Mouse (Mus musculus) lung, embryonic 14.5 days (tissue): ENCODE measurements at regions not wholly inside any gene's neighbourhood (a gene's known extent, or its start where the extent isn't known, plus 50 kb on each side); places are given as distances from the start of the nearest gene placed in this dataset.

ENCODE experiments used
- ATAC-seq: fragments of 200-750 bp; cut with Nextera tagmentation; 2 replicates; pipeline ENCODE4 v1.8.0; 2017; ENCODE audit warnings: mild to moderate bottlenecking, moderate TSS enrichment, moderate library complexity; ENCODE audit not compliant: insufficient read depth
- DNase-seq: peaks from one replicate; pipeline ENCODE4 v3.0.0-alpha.2; 2015
- H3K27ac ChIP-seq: fragments of 300-500 bp; sonication (generic); 2 replicates; pipeline ENCODE4 v1.5.1; 2014; ENCODE audit warnings: low read depth, mild to moderate bottlenecking, moderate library complexity
- H3K27me3 ChIP-seq: fragments of 300-500 bp; sonication (generic); 2 replicates; pipeline ENCODE4 v1.6.1; 2014; ENCODE audit warnings: low read length, control low read depth; ENCODE audit not compliant: insufficient read depth
- H3K36me3 ChIP-seq: fragments of 300-500 bp; sonication (generic); 2 replicates; pipeline ENCODE4 v1.6.1; 2014; ENCODE audit warnings: control low read depth; ENCODE audit not compliant: insufficient read depth
- H3K4me1 ChIP-seq: fragments of 300-500 bp; sonication (generic); 2 replicates; pipeline ENCODE4 v1.6.1; 2014; ENCODE audit warnings: antibody characterized with exemption, control low read depth; ENCODE audit not compliant: insufficient read depth
- H3K4me2 ChIP-seq: fragments of 300-500 bp; sonication (generic); 2 replicates; pipeline ENCODE4 v1.6.1; 2014; ENCODE audit warnings: mild to moderate bottlenecking
- H3K4me3 ChIP-seq: fragments of 300-500 bp; sonication (generic); 2 replicates; pipeline ENCODE4 v1.5.1; 2014; ENCODE audit warnings: low read depth, low read length
- H3K9ac ChIP-seq: fragments of 300-500 bp; sonication (generic); 2 replicates; pipeline ENCODE4 v1.6.1; 2014
- H3K9me3 ChIP-seq: fragments of 300-500 bp; sonication (generic); 2 replicates; pipeline ENCODE4 v1.6.1; 2016; ENCODE audit warnings: low read depth, low read length, control low read depth
- CTCF ChIP-seq: IDR thresholded peaks from 2 replicates; pipeline ENCODE4 v1.5.1; 2016; ENCODE audit warnings: antibody characterized with exemption, low read depth
- WGBS: fragments of 180-500 bp; shearing (Covaris S2); extraction: QIAGEN DNeasy Blood & Tissue Kit; methylation state at CpG from one replicate; pipeline ENCODE4 v1.1.7; 2014; 5-methylcytosine and 5-hydroxymethylcytosine counted together

DNA sequence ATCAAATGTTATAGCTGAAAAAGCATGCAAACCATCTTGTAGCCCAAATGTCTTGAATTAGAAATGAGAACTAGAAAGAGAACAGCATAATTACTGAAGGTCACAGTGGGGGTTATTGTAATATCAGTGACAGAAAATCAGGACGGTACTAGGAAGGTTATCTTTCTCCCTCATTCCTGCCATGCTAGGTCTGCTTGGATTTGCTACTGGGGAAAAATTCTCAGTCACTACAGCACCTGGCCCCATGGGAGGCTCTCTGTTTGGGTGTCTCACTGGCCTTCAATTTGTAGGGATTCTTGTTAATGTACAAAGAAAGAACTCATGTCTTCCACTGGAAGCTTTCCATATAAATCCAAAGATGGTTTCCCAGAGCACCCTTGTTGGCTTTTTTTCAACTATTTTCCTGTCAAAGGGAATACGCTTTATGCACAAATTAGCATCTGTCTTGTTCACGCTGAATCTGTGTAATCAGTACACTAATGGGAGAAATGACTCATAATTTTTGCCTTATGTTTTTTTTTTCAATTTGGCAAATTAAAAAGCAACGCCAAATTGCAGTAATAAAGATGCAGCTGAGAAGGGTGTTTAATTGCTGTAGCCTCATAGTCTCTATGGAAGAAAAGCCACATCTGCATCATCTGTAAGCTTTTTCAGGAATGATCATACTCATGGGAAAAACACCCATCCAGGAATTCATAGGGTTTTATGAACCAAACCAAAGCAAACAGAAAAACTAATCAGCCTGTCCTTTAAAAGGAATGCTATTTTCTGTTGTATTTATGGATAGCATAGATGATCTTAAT is 290.2 kb upstream of the Arhgef26 start:
- no peak overlapping the region for H3K9ac ChIP-seq
- no peak for TF ChIP-seq CTCF
- H3K4me3 ChIP-seq, result no peak overlapping the region
- H3K27me3 ChIP-seq, result no peaks in the 10 kb centered on the region
- ATAC-seq (no peak), DNase-seq (no peak)
- H3K4me1 ChIP-seq, result no peaks in the 10 kb centered on the region
- H3K9me3 ChIP-seq, result no peaks in the 10 kb centered on the region
- H3K4me2 ChIP-seq, result no peak overlapping the region
- 84% methylated on average over 4 of the region's 4 CpGs for WGBS
- no peaks in the 10 kb centered on the region for H3K36me3 ChIP-seq
- H3K27ac ChIP-seq, result no peak overlapping the region

DNA sequence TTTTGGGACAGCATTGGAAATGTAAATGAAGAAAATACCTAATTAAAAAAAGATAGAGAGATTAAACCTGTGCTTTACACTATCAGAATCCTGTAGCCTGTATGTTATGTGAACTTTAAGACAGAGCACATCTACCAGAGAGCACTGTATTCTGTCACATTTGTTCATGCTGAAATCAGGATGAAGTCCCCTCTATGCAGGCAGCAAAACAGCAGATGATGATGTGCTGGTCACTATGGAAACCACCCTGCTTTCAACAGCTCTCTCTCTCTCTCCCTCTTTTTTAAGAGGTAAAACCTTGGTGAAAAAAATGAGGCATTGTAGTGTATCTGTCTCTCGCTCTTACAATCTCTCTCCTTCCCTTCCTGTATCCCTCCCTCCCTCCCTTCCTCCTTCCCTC is 283.9 kb upstream of the Arhgef26 start:
- no peak overlapping the region for H3K4me2 ChIP-seq
- TF ChIP-seq CTCF, result no peak
- no peak overlapping the region for H3K27ac ChIP-seq
- no peak overlapping the region for H3K4me3 ChIP-seq
- H3K9me3 ChIP-seq, result no peaks in the 10 kb centered on the region
- no peak overlapping the region for H3K9ac ChIP-seq
- ATAC-seq (no peak), DNase-seq (no peak)
- no peaks in the 10 kb centered on the region for H3K4me1 ChIP-seq
- H3K27me3 ChIP-seq, result no peaks in the 10 kb centered on the region
- WGBS, result 54% methylated on average over 1 of the region's 1 CpGs
- no peaks in the 10 kb centered on the region for H3K36me3 ChIP-seq

DNA sequence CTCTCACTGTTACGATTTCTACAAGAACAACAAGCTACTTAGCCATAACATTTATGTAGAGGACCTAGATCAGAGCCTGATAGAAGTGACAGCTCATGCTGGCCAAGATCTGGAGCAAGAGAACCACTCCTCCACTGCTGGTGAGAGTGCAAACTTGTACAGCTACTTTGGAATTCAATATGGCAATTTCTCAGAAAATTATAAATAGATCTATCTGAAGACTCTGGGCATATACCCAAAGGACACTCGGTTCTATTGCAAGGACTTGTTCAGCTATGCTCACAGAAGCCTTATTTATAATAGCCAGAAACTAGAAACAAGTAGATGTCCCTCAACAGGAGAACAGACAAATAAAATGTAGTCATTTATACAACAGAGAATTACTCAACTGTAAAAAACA is 259.6 kb upstream of the Arhgef26 start:
- no peaks in the 10 kb centered on the region for H3K36me3 ChIP-seq
- H3K4me1 ChIP-seq, result no peaks in the 10 kb centered on the region
- H3K27ac ChIP-seq, result no peak overlapping the region
- H3K9me3 ChIP-seq, result no peaks in the 10 kb centered on the region
- DNase-seq (no peak), ATAC-seq (no peak)
- H3K4me2 ChIP-seq, result no peak overlapping the region
- H3K27me3 ChIP-seq, result no peaks in the 10 kb centered on the region
- no peak for TF ChIP-seq CTCF
- no peak overlapping the region for H3K4me3 ChIP-seq
- WGBS, result 56% methylated on average over 2 of the region's 2 CpGs
- H3K9ac ChIP-seq, result no peak overlapping the region

DNA sequence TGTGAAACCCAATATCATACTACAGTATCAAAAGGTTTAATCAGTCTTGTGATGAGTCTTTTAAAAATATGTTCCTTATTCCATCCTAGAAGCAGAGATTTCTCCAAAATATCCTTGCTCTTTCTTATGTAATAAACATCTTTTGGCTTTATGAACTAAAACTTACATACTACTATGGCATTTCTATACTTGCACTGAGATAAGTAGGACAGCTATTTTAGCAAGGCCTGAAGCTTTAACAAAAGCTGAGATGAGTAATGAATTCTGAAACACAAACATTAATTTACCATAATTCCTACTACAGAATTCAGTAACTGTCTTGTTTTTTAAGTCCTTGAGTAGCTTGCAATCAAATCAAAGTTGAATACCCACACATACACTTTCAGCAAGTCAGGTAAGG is 252.6 kb upstream of the Arhgef26 start:
- ATAC-seq, result no peak
- H3K27ac ChIP-seq, result no peak overlapping the region

DNA sequence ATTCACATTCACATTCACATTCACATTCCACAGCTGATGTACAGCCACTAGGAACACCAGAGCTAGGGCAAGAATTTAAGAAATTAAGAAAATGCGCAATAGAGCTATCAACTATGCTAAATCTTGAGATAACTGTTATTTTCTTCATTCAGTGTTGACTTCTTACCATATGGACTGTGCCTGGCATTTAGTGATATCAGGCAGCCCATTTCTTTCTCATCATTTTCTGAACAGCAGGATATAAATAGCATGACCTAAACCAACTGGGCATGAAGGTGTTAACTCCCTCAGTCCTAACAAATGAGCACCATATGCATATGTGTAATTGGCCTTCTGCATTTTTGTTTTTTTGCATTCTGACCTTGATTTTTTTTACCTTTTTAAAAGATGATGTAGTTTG is 250.9 kb upstream of the Arhgef26 start:
- Histone ChIP-seq H3K4me1 (no peaks in the 10 kb centered on the region), H3K27me3 (no peaks in the 10 kb centered on the region), H3K9ac (no peak overlapping the region), H3K9me3 (no peaks in the 10 kb centered on the region), H3K4me2 (no peak overlapping the region), H3K36me3 (no peaks in the 10 kb centered on the region), H3K27ac (no peak overlapping the region), H3K4me3 (no peak overlapping the region)
- ATAC-seq (no peak), DNase-seq (no peak)
- WGBS, result 91% methylated on average over 1 of the region's 1 CpGs
- no peak for TF ChIP-seq CTCF

More for the DNA sequence above, 252.6 kb upstream of the Arhgef26 start:
- no peak for DNase-seq
- TF ChIP-seq CTCF, result no peak
- Histone ChIP-seq H3K9me3 (no peaks in the 10 kb centered on the region), H3K27me3 (no peaks in the 10 kb centered on the region), H3K9ac (no peak overlapping the region), H3K4me1 (no peaks in the 10 kb centered on the region), H3K4me3 (no peak overlapping the region), H3K36me3 (no peaks in the 10 kb centered on the region), H3K4me2 (no peak overlapping the region)

DNA sequence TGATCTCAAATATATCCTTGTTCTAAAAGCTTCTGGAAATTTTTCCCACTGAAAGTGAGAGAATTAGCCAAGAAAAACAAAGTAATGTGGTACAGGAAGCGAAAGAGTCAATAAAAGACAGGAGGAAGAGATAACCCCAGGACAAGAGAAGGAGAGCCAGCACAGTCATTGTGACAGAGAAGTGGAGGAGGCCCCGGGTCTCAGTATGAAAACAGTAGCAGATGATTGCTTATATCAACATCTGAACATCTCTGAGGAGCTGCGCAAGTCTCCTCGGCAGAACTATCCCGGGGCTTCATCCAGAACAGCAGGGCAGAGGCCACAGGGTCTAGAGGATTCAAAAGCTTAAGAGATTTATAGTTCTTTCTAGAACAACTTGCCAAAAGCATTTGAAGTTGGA is 235.0 kb upstream of the Arhgef26 start:
- 31% methylated on average over 5 of the region's 5 CpGs for WGBS
- Histone ChIP-seq H3K9me3 (no peaks in the 10 kb centered on the region), H3K36me3 (no peaks in the 10 kb centered on the region), H3K4me1 (no peaks in the 10 kb centered on the region), H3K27me3 (no peaks in the 10 kb centered on the region), H3K27ac (no peak overlapping the region), H3K4me2 (no peak overlapping the region), H3K4me3 (no peak overlapping the region), H3K9ac (no peak overlapping the region)
- ATAC-seq, result no peak
- no peak for TF ChIP-seq CTCF
- no peak for DNase-seq

DNA sequence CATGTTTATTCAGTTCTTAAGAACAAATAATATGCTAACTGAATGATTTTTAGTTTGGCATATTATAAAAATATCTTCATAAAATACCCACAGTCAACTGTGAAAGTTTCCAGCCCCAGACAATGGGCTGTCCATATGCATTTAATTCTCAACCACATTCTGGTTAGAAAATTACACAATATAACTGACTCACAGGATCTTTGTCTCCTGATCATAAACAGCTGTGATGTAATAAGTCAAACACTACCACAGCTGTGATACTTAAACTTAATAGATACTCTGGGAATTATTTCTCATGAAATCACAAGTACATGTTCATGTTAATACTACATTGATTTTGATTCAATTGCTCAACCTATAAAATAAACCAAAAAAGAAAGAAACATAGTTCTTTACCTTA is 234.3 kb upstream of the Arhgef26 start:
- no peak overlapping the region for H3K27ac ChIP-seq
- H3K36me3 ChIP-seq, result no peaks in the 10 kb centered on the region
- no peak overlapping the region for H3K4me2 ChIP-seq
- no peak overlapping the region for H3K4me3 ChIP-seq
- no peaks in the 10 kb centered on the region for H3K27me3 ChIP-seq
- no peaks in the 10 kb centered on the region for H3K4me1 ChIP-seq
- TF ChIP-seq CTCF, result no peak
- no peak for ATAC-seq
- H3K9ac ChIP-seq, result no peak overlapping the region
- no peaks in the 10 kb centered on the region for H3K9me3 ChIP-seq
- DNase-seq, result peak; percentile 4
